Mouse (Mus musculus) liver, adult 2 months (tissue): ENCODE results near the gene Grm7. TPM values are rescaled to one million over a fixed set of nuclear protein-coding genes. Genes with fewer than 3 reads are reported as not detected.

ENCODE experiments used
- DNase-seq: peaks from one replicate; pipeline ENCODE4 v3.0.0-alpha.2; 2011; ENCODE audit warnings: low read depth, low spot score; ENCODE audit errors: extremely low read depth
- H3K27ac ChIP-seq: fragments of 200-500 bp; replicated peaks from 2 replicates; pipeline ENCODE4 v1.5.1; 2012; ENCODE audit warnings: low read depth, mild to moderate bottlenecking, control low read depth, inconsistent platforms, low read length; ENCODE audit not compliant: insufficient read depth
- H3K27me3 ChIP-seq: fragments of 200-500 bp; 2 replicates; pipeline ENCODE4 v1.6.1; 2012; ENCODE audit warnings: mild to moderate bottlenecking, moderate library complexity, low read length, inconsistent platforms; ENCODE audit not compliant: control insufficient read depth, insufficient read depth
- H3K36me3 ChIP-seq: fragments of 200-500 bp; 2 replicates; pipeline ENCODE4 v1.6.1; 2012; ENCODE audit warnings: low read length, inconsistent platforms; ENCODE audit not compliant: control insufficient read depth, insufficient read depth
- H3K4me1 ChIP-seq: fragments of 200-500 bp; 2 replicates; pipeline ENCODE4 v1.6.1; 2011; ENCODE audit warnings: low read length; ENCODE audit not compliant: control insufficient read depth, insufficient read depth
- H3K4me3 ChIP-seq: fragments of 200-500 bp; 2 replicates; pipeline ENCODE4 v1.5.1; 2011; ENCODE audit warnings: low read depth, mild to moderate bottlenecking, control low read depth, low read length, moderate library complexity; ENCODE audit not compliant: insufficient read depth
- H3K79me2 ChIP-seq: fragments of 200-500 bp; 2 replicates; pipeline ENCODE4 v1.6.1; 2012; ENCODE audit warnings: inconsistent platforms, mild to moderate bottlenecking, low read length, moderate library complexity; ENCODE audit not compliant: control insufficient read depth, insufficient read depth
- H3K9ac ChIP-seq: fragments of 200-500 bp; 2 replicates; pipeline ENCODE4 v1.6.1; 2012; ENCODE audit warnings: low read depth, mild to moderate bottlenecking, control low read depth, inconsistent platforms, low read length
- CTCF ChIP-seq: fragments of 200-500 bp; IDR thresholded peaks from 2 replicates; pipeline ENCODE4 v1.5.1; 2011; ENCODE audit warnings: low read depth, low read length, control low read depth
- POLR2A ChIP-seq: fragments of 200-500 bp; IDR thresholded peaks from 2 replicates; pipeline ENCODE4 v1.6.1; 2011; ENCODE audit warnings: low read length, control low read depth; ENCODE audit not compliant: insufficient read depth; ENCODE audit errors: extremely low read depth
- WGBS: fragments of 180-500 bp; shearing (Covaris S2); methylation state at CpG from one replicate; pipeline ENCODE4 v1.1.7; 2018; 5-methylcytosine and 5-hydroxymethylcytosine counted together
- polyA plus RNA-seq: library from polyadenylated mRNA; depleted of rRNA; stranded (reverse); fragments of >200 nt; gene quantifications from 2 replicates; pipeline ENCODE4 v1.2.3, GENCODE M21; 2012
- total RNA-seq: library from RNA; depleted of rRNA; stranded (reverse); fragments of >200 nt; gene quantifications from 2 replicates; pipeline ENCODE4 v1.2.3, GENCODE M21; 2014

Gene Grm7
- total and polyA plus RNA-seq, 2 experiments, result not detected

- 53% methylated on average over 1 of the region's 1 CpGs for WGBS
- no peak overlapping the region for H3K4me3 ChIP-seq
- H3K79me2 ChIP-seq, result no peaks in the 10 kb centered on the region
- DNase-seq, result no peak
- H3K4me1 ChIP-seq, result no peaks in the 10 kb centered on the region
- no peak overlapping the region for H3K9ac ChIP-seq
- TF ChIP-seq POLR2A (no peak), CTCF (no peak)
- no peaks in the 10 kb centered on the region for H3K27me3 ChIP-seq
- H3K27ac ChIP-seq, result no peak overlapping the region
- no peaks in the 10 kb centered on the region for H3K36me3 ChIP-seq
Observed at GRCm38 (mm10) chr6:110785497-110785928, 140.1 kb downstream of the Grm7 start.

GRCm38 (mm10) chr6:110792696-110793095 lies 147.3 kb downstream of the Grm7 start:
- no peak overlapping the region for H3K4me3 ChIP-seq
- H3K27ac ChIP-seq, result no peak overlapping the region
- no peak overlapping the region for H3K9ac ChIP-seq
- H3K79me2 ChIP-seq, result no peaks in the 10 kb centered on the region
- H3K4me1 ChIP-seq, result no peaks in the 10 kb centered on the region
- no peaks in the 10 kb centered on the region for H3K36me3 ChIP-seq
- DNase-seq, result no peak
- WGBS, result 92% methylated on average over 2 of the region's 2 CpGs
- no peaks in the 10 kb centered on the region for H3K27me3 ChIP-seq
- TF ChIP-seq CTCF, result no peak
- no peak for TF ChIP-seq POLR2A

DNA sequence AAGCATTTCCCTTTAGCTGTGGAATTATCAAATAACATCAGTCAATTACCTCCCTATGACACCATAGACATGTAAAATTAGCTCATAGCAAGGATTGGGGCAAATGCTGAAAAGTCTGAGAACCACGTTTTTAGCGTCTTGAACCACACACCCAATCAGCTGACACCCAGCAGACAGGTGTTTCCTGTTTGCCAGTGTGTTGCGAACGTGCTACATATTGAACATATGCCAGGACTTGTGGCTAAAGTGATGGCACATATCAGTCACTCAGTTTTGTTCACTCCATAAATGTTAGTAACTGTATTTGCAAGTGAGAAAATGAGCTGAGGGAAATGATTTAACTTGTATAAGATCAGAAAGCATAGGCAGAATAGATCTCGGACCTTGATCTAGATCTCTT lies 162.1 kb downstream of the Grm7 start:
- no peak for TF ChIP-seq POLR2A
- TF ChIP-seq CTCF, result no peak
- no peak for DNase-seq
- Histone ChIP-seq H3K4me1 (no peaks in the 10 kb centered on the region), H3K9ac (no peak overlapping the region), H3K79me2 (no peaks in the 10 kb centered on the region), H3K27me3 (no peaks in the 10 kb centered on the region), H3K4me3 (no peak overlapping the region), H3K27ac (no peak overlapping the region), H3K36me3 (no peaks in the 10 kb centered on the region)
- 71% methylated on average over 5 of the region's 5 CpGs for WGBS

- Histone ChIP-seq H3K79me2 (no peaks in the 10 kb centered on the region), H3K4me3 (no peak overlapping the region), H3K9ac (no peak overlapping the region), H3K27ac (no peak overlapping the region), H3K36me3 (no peaks in the 10 kb centered on the region), H3K27me3 (no peaks in the 10 kb centered on the region), H3K4me1 (no peaks in the 10 kb centered on the region)
- WGBS, result 72% methylated on average over 5 of the region's 5 CpGs
- DNase-seq, result no peak
- no peak for TF ChIP-seq POLR2A
- no peak for TF ChIP-seq CTCF
Observed at GRCm38 (mm10) chr6:110812214-110812613, 166.8 kb downstream of the Grm7 start.

DNA sequence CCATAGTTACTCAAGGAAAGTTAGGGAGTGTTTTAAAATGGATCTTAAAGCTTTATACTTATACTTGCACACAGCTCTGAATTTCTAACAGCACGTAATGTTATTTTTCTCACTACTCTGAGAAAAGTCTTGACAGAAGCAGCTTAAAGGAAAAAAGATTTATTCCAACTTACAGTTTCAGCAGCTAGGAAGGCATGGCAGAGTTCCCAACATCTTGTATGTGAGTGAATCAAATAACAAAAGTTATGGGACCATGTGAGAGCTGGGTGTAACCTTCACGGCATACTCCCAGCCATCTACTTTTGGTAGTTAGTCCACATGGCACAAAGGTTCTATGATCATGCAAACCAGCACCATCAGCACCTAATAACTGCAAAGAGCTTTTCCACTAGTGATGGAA lies 172.9 kb downstream of the Grm7 start:
- no peak for DNase-seq
- H3K27ac ChIP-seq, result no peak overlapping the region

GRCm38 (mm10) chr6:110868311-110868710 lies 222.9 kb downstream of the Grm7 start:
- H3K4me3 ChIP-seq, result no peak overlapping the region
- no peaks in the 10 kb centered on the region for H3K36me3 ChIP-seq
- peak; percentile 91 for DNase-seq
- H3K27ac ChIP-seq, result no peak overlapping the region
- no peaks in the 10 kb centered on the region for H3K4me1 ChIP-seq
- H3K79me2 ChIP-seq, result no peaks in the 10 kb centered on the region
- TF ChIP-seq POLR2A (no peak), CTCF (no peak)
- no peak overlapping the region for H3K9ac ChIP-seq
- H3K27me3 ChIP-seq, result no peaks in the 10 kb centered on the region

More for the DNA sequence above, 172.9 kb downstream of the Grm7 start:
- no peak for TF ChIP-seq POLR2A
- no peak for TF ChIP-seq CTCF
- no peak overlapping the region for H3K9ac ChIP-seq
- H3K79me2 ChIP-seq, result no peaks in the 10 kb centered on the region
- no peaks in the 10 kb centered on the region for H3K36me3 ChIP-seq
- H3K27me3 ChIP-seq, result no peaks in the 10 kb centered on the region
- 80% methylated on average over 2 of the region's 2 CpGs for WGBS
- H3K4me1 ChIP-seq, result no peaks in the 10 kb centered on the region
- no peak overlapping the region for H3K4me3 ChIP-seq
